Mouse (Mus musculus): ENCODE measurements around the gene Cldn3. TPM values are rescaled to one million over a fixed set of nuclear protein-coding genes. Genes with fewer than 3 reads are reported as not detected.

Cldn3 gene
- total and polyA plus RNA-seq, 3 experiments, result 0.62 to 2.9 (median 0.75) TPM

GRCm38 (mm10) chr5:135002151-135002550 is 16.1 kb downstream of the Cldn3 start:
- peak; percentile 21 for DNase-seq

GRCm38 (mm10) chr5:135007802-135008571 is 22.0 kb downstream of the Cldn3 start:
- DNase-seq, result no peak

GRCm38 (mm10) chr5:135008671-135009589 is 22.9 kb downstream of the Cldn3 start, which contains the start of gene Abhd11:
Gene Abhd11, plus strand, starts transcription at chr5:135009152.
- peak; percentile 98 for DNase-seq

- peak; percentile 95 for DNase-seq
Measured at GRCm38 (mm10) chr5:135009590-135010319, 23.7 kb downstream of the Cldn3 start.

GRCm38 (mm10) chr5:135010320-135010709 is 24.3 kb downstream of the Cldn3 start:
- no peak for DNase-seq

- DNase-seq, result no peak
Measured at GRCm38 (mm10) chr5:135010841-135011743, 25.1 kb downstream of the Cldn3 start.

- no peak for DNase-seq
Measured at GRCm38 (mm10) chr5:135011809-135012613, 26.0 kb downstream of the Cldn3 start.

GRCm38 (mm10) chr5:135012671-135013441 is 26.8 kb downstream of the Cldn3 start:
- peak; percentile 77 for DNase-seq

- peak; percentile 88 for DNase-seq
Measured at GRCm38 (mm10) chr5:135015497-135015896, 29.5 kb downstream of the Cldn3 start.

- no peak for DNase-seq
Measured at GRCm38 (mm10) chr5:135016224-135016759, 30.3 kb downstream of the Cldn3 start.

GRCm38 (mm10) chr5:135021814-135022213 is 35.8 kb downstream of the Cldn3 start:
- peak; percentile 84 for DNase-seq

- DNase-seq, result peak; percentile 94
Measured at GRCm38 (mm10) chr5:135023344-135024173, 37.5 kb downstream of the Cldn3 start, which contains the start of gene Stx1a. Gene Stx1a, plus strand, starts transcription at chr5:135023482.

GRCm38 (mm10) chr5:135024665-135025224 is 38.7 kb downstream of the Cldn3 start:
- DNase-seq, result no peak

- no peak for DNase-seq
Measured at GRCm38 (mm10) chr5:135025899-135026298, 39.9 kb downstream of the Cldn3 start.

- peak; percentile 91 for DNase-seq
Measured at GRCm38 (mm10) chr5:135029007-135029854, 43.2 kb downstream of the Cldn3 start.

GRCm38 (mm10) chr5:135032581-135032980 is 46.6 kb downstream of the Cldn3 start:
- DNase-seq, result no peak

GRCm38 (mm10) chr5:135034593-135034992 is 48.6 kb downstream of the Cldn3 start:
- no peak for DNase-seq

Data from adrenal gland, adult 2 months (tissue).